Mouse (Mus musculus): Measurements from ENCODE around the gene Arhgap24. TPM values are rescaled to one million over a fixed set of nuclear protein-coding genes. Genes with fewer than 3 reads are reported as not detected.

The Arhgap24 gene
- polyA plus RNA-seq, 1 experiment: 4.2 TPM

DNA sequence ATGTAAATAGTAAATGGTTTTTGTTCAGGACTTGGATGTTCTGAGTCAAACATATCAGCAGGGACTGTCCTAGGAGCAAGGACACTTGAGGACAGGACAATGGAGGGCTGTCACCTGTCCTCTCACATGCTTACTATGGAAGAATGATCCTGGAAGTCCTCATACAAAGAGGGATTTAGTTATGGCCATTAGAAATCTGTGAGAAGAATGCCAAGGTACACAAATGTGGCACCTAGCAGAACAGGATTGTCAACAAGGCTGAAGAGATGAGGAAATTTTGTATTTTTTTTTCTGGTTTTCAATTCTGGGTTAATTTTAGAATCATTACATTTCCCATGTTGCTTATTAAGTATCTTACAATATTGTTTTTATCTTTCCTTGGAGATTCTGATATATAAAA is 326.3 kb downstream of the Arhgap24 start:
- Histone ChIP-seq H3K27me3 (ENCODE audit: control insufficient read depth, insufficient read depth, low read length) (no peaks in the 10 kb centered on the region), H3K4me3 (ENCODE audit: extremely low read depth, insufficient read depth, insufficient read length) (no peak overlapping the region), H3K36me3 (ENCODE audit: control insufficient read depth, insufficient read depth, low read length) (no peaks in the 10 kb centered on the region), H3K27ac (ENCODE audit: insufficient read depth, low read length) (no peak overlapping the region), H3K4me1 (ENCODE audit: control insufficient read depth, insufficient read depth, insufficient read length) (no peaks in the 10 kb centered on the region)
- no peak for DNase-seq (ENCODE audit: low read depth in 1 of 2, low spot score in 2 of 2)
- TF ChIP-seq POLR2A (IDR thresholded peaks at IDR 0.05; ENCODE audit: low read depth, low read length): no peak
- no peak for TF ChIP-seq CTCF (IDR thresholded peaks at IDR 0.05; ENCODE audit: extremely low read depth, insufficient read depth, insufficient read length, insufficient replicate concordance)

DNA sequence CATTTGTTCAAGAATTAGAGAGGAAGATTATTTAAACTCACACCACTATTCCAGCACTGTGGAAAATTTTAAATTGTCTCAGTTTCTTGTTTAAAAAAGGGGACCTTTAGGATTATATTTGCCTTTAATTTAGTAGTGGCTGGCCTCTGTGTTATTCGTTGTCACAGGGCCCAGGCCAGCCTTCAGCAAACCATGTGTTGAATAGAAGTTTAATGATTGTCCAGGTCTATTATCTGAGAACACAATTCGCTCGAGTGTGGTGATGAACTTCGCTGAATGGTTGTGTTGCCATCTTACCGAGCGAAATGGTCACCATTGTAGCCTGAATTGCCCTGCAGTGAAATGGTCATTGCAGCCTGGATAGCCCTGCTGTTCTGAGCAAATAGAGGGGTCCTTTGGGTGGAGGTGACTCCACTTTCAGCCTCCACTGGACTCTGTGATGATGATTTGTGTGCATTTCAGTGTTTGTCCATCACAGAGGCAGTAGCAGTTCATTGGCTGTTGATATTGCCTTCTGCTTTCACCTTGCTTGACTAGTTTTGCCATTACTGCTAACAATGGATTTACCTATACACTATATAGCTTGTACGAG is 329.3 kb downstream of the Arhgap24 start:
- Histone ChIP-seq H3K4me1 (ENCODE audit: control insufficient read depth, insufficient read depth, insufficient read length) (no peaks in the 10 kb centered on the region), H3K4me3 (ENCODE audit: extremely low read depth, insufficient read depth, insufficient read length) (no peak overlapping the region), H3K36me3 (ENCODE audit: control insufficient read depth, insufficient read depth, low read length) (no peaks in the 10 kb centered on the region), H3K27ac (ENCODE audit: insufficient read depth, low read length) (no peak overlapping the region), H3K27me3 (ENCODE audit: control insufficient read depth, insufficient read depth, low read length) (no peaks in the 10 kb centered on the region)
- TF ChIP-seq CTCF (IDR thresholded peaks at IDR 0.05; ENCODE audit: extremely low read depth, insufficient read depth, insufficient read length, insufficient replicate concordance): no peak
- TF ChIP-seq POLR2A (IDR thresholded peaks at IDR 0.05; ENCODE audit: low read depth, low read length): no peak
- DNase-seq (ENCODE audit: low read depth in 1 of 2, low spot score in 2 of 2): no peak
- WGBS: 89% methylated on average over 7 of the region's 7 CpGs

DNA sequence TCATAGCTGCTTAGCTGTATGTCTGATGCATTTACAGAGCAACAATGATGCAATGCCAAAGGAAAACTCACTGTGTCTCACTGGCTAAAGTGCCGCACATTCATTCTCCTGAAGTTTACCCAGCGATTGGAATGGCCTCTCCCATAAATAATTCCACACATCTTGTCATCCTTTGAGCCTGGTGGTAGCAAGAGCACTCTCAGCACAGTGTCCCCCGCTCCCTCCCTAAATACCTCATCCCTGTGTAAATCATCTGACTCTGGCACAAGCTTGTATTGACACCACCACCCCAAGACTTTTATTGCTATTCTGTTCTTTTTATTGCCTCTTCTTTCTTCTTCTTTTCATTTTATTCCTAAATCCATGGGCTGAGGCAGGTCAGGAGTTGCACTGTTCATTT is 332.1 kb downstream of the Arhgap24 start:
- Histone ChIP-seq H3K4me1 (ENCODE audit: control insufficient read depth, insufficient read depth, insufficient read length) (no peaks in the 10 kb centered on the region), H3K4me3 (ENCODE audit: extremely low read depth, insufficient read depth, insufficient read length) (no peak overlapping the region), H3K36me3 (ENCODE audit: control insufficient read depth, insufficient read depth, low read length) (no peaks in the 10 kb centered on the region), H3K27ac (ENCODE audit: insufficient read depth, low read length) (no peak overlapping the region), H3K27me3 (ENCODE audit: control insufficient read depth, insufficient read depth, low read length) (no peaks in the 10 kb centered on the region)
- no peak for DNase-seq (ENCODE audit: low read depth in 1 of 2, low spot score in 2 of 2)
- TF ChIP-seq CTCF (IDR thresholded peaks at IDR 0.05; ENCODE audit: extremely low read depth, insufficient read depth, insufficient read length, insufficient replicate concordance) (no peak), POLR2A (IDR thresholded peaks at IDR 0.05; ENCODE audit: low read depth, low read length) (no peak)
- 83% methylated on average over 3 of the region's 3 CpGs for WGBS

DNA sequence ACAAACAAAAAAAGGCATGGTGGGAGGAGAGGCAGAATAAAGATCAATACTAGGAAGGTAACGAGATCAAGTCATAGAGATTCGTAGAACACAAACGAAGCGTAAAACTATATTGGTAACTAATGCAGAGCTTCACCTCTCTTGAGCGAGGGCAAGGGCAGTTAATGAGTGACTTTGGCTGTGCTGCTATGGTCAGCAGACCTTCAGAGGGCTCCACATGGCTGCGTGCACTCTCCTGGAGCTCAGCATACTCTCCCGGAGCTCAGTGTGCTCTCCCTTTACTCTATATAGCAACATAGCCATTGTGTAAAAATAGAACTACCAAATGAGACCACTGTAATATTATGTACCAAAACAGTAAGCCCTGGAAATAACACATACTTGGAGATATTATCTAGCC is 336.4 kb downstream of the Arhgap24 start:
- 89% methylated on average over 7 of the region's 7 CpGs for WGBS
- DNase-seq (ENCODE audit: low read depth in 1 of 2, low spot score in 2 of 2): no peak

GRCm38 (mm10) chr5:102825538-102825937 is 344.3 kb downstream of the Arhgap24 start:
- H3K4me1 ChIP-seq (ENCODE audit: control insufficient read depth, insufficient read depth, insufficient read length): no peaks in the 10 kb centered on the region
- H3K27me3 ChIP-seq (ENCODE audit: control insufficient read depth, insufficient read depth, low read length): no peaks in the 10 kb centered on the region
- DNase-seq (ENCODE audit: low read depth in 1 of 2, low spot score in 2 of 2): no peak
- H3K4me3 ChIP-seq (ENCODE audit: extremely low read depth, insufficient read depth, insufficient read length): no peak overlapping the region
- 67% methylated on average over 8 of the region's 8 CpGs for WGBS
- no peak for TF ChIP-seq CTCF (IDR thresholded peaks at IDR 0.05; ENCODE audit: extremely low read depth, insufficient read depth, insufficient read length, insufficient replicate concordance)
- TF ChIP-seq POLR2A (IDR thresholded peaks at IDR 0.05; ENCODE audit: low read depth, low read length): no peak
- H3K27ac ChIP-seq (ENCODE audit: insufficient read depth, low read length): no peak overlapping the region
- no peaks in the 10 kb centered on the region for H3K36me3 ChIP-seq (ENCODE audit: control insufficient read depth, insufficient read depth, low read length)

More for the DNA sequence above, 336.4 kb downstream of the Arhgap24 start:
- no peaks in the 10 kb centered on the region for H3K36me3 ChIP-seq (ENCODE audit: control insufficient read depth, insufficient read depth, low read length)
- TF ChIP-seq CTCF (IDR thresholded peaks at IDR 0.05; ENCODE audit: extremely low read depth, insufficient read depth, insufficient read length, insufficient replicate concordance): no peak
- TF ChIP-seq POLR2A (IDR thresholded peaks at IDR 0.05; ENCODE audit: low read depth, low read length): no peak
- no peaks in the 10 kb centered on the region for H3K4me1 ChIP-seq (ENCODE audit: control insufficient read depth, insufficient read depth, insufficient read length)
- no peak overlapping the region for H3K27ac ChIP-seq (ENCODE audit: insufficient read depth, low read length)
- H3K27me3 ChIP-seq (ENCODE audit: control insufficient read depth, insufficient read depth, low read length): no peaks in the 10 kb centered on the region
- no peak overlapping the region for H3K4me3 ChIP-seq (ENCODE audit: extremely low read depth, insufficient read depth, insufficient read length)

GRCm38 (mm10) chr5:102839071-102839470 is 357.9 kb downstream of the Arhgap24 start:
- Histone ChIP-seq H3K4me1 (ENCODE audit: control insufficient read depth, insufficient read depth, insufficient read length) (no peaks in the 10 kb centered on the region), H3K27me3 (ENCODE audit: control insufficient read depth, insufficient read depth, low read length) (no peaks in the 10 kb centered on the region), H3K36me3 (ENCODE audit: control insufficient read depth, insufficient read depth, low read length) (no peaks in the 10 kb centered on the region), H3K4me3 (ENCODE audit: extremely low read depth, insufficient read depth, insufficient read length) (no peak overlapping the region), H3K27ac (ENCODE audit: insufficient read depth, low read length) (no peak overlapping the region)
- DNase-seq (ENCODE audit: low read depth in 1 of 2, low spot score in 2 of 2): no peak
- 80% methylated on average over 4 of the region's 4 CpGs for WGBS
- TF ChIP-seq POLR2A (IDR thresholded peaks at IDR 0.05; ENCODE audit: low read depth, low read length) (no peak), CTCF (IDR thresholded peaks at IDR 0.05; ENCODE audit: extremely low read depth, insufficient read depth, insufficient read length, insufficient replicate concordance) (no peak)

- no peak for DNase-seq (ENCODE audit: low read depth in 1 of 2, low spot score in 2 of 2)
- Histone ChIP-seq H3K4me1 (ENCODE audit: control insufficient read depth, insufficient read depth, insufficient read length) (no peaks in the 10 kb centered on the region), H3K27ac (ENCODE audit: insufficient read depth, low read length) (no peak overlapping the region), H3K4me3 (ENCODE audit: extremely low read depth, insufficient read depth, insufficient read length) (no peak overlapping the region), H3K36me3 (ENCODE audit: control insufficient read depth, insufficient read depth, low read length) (no peaks in the 10 kb centered on the region), H3K27me3 (ENCODE audit: control insufficient read depth, insufficient read depth, low read length) (no peaks in the 10 kb centered on the region)
- 69% methylated on average over 5 of the region's 5 CpGs for WGBS
- TF ChIP-seq POLR2A (IDR thresholded peaks at IDR 0.05; ENCODE audit: low read depth, low read length): no peak
- TF ChIP-seq CTCF (IDR thresholded peaks at IDR 0.05; ENCODE audit: extremely low read depth, insufficient read depth, insufficient read length, insufficient replicate concordance): no peak
Observed at GRCm38 (mm10) chr5:102843934-102844709, 362.9 kb downstream of the Arhgap24 start.

All from spleen, adult 2 months (tissue).